Mouse (Mus musculus) limb, embryonic 12.5 days (tissue): ENCODE measurements around the gene Rasal1. TPM values are rescaled to one million over a fixed set of nuclear protein-coding genes. Genes with fewer than 3 reads are reported as not detected.

Source experiments
- ATAC-seq: fragments of 200-750 bp; cut with Nextera tagmentation; 2 replicates; pipeline ENCODE4 v1.8.0; 2017; ENCODE audit warnings: low read depth, moderate TSS enrichment; ENCODE audit not compliant: insufficient number of reproducible peaks, insufficient read depth, low FRiP score, low TSS enrichment
- H3K27ac ChIP-seq: fragments of 300-500 bp; sonication (generic); 2 replicates; pipeline ENCODE4 v1.5.1; 2016; ENCODE audit warnings: mild to moderate bottlenecking, moderate library complexity
- H3K27me3 ChIP-seq: fragments of 300-500 bp; sonication (generic); 2 replicates; pipeline ENCODE4 v1.6.1; 2016; ENCODE audit warnings: mild to moderate bottlenecking, moderate library complexity
- H3K36me3 ChIP-seq: fragments of 300-500 bp; sonication (generic); 2 replicates; pipeline ENCODE4 v1.6.1; 2016; ENCODE audit warnings: mild to moderate bottlenecking, moderate library complexity
- H3K4me1 ChIP-seq: fragments of 300-500 bp; sonication (generic); replicated peaks from 2 replicates; pipeline ENCODE4 v1.6.1; 2016
- H3K4me2 ChIP-seq: fragments of 300-500 bp; sonication (generic); 2 replicates; pipeline ENCODE4 v1.6.1; 2016; ENCODE audit warnings: mild to moderate bottlenecking, moderate library complexity
- H3K4me3 ChIP-seq: fragments of 300-500 bp; sonication (generic); replicated peaks from 2 replicates; pipeline ENCODE4 v1.5.1; 2016; ENCODE audit warnings: mild to moderate bottlenecking
- H3K9ac ChIP-seq: fragments of 300-500 bp; sonication (generic); replicated peaks from 2 replicates; pipeline ENCODE4 v1.6.1; 2016; ENCODE audit warnings: mild to moderate bottlenecking, moderate library complexity
- H3K9me3 ChIP-seq: fragments of 300-500 bp; sonication (generic); 2 replicates; pipeline ENCODE4 v1.6.1; 2016; ENCODE audit warnings: mild to moderate bottlenecking, moderate library complexity
- WGBS: fragments of 180-500 bp; shearing (Covaris S2); methylation state at CpG from one replicate; pipeline ENCODE4 v1.1.7; 2016; 5-methylcytosine and 5-hydroxymethylcytosine counted together
- polyA plus RNA-seq: library from polyadenylated mRNA; unstranded; fragments of >200 nt; fragmentation: Nextera tagmentation; extraction: Ambion mirVana; gene quantifications from 2 replicates; pipeline ENCODE4 v1.2.1, GENCODE M21; 2016

Rasal1 gene
- polyA plus RNA-seq, 1 experiment from 2014 or later: 0.24 TPM

DNA sequence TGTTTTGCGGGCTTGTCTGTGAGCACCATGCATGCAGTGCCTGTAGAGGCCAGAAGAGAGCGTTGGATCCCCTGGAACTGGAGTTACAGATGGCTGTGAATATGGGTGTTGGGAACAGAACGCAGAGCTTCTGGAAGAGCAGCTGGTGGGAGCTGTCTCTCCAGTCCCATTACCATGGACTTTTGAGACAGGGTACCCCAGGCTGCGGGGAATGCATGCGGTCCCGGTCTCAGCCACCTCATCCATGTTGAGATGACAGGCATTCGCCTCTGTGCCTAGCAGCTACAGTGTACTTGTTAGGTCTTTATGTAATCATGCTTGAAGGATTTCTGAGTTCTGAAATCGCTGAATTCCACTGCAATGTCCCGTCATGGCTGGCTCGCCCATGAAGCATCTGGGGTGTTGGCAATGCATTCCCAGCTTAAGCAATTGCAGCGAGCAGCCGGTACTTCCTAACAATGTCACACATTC is 7.7 kb downstream of the Rasal1 start:
- Histone ChIP-seq H3K9me3 (no peaks in the 10 kb centered on the region), H3K4me3 (no peak overlapping the region), H3K4me1 (no peaks in the 10 kb centered on the region), H3K9ac (no peak overlapping the region), H3K36me3 (no peaks in the 10 kb centered on the region), H3K27me3 (peaks cover 56% of the 10 kb centered on the region), H3K4me2 (no peak overlapping the region), H3K27ac (no peak overlapping the region)
- ATAC-seq: no peak
- 85% methylated on average over 12 of the region's 12 CpGs for WGBS

DNA sequence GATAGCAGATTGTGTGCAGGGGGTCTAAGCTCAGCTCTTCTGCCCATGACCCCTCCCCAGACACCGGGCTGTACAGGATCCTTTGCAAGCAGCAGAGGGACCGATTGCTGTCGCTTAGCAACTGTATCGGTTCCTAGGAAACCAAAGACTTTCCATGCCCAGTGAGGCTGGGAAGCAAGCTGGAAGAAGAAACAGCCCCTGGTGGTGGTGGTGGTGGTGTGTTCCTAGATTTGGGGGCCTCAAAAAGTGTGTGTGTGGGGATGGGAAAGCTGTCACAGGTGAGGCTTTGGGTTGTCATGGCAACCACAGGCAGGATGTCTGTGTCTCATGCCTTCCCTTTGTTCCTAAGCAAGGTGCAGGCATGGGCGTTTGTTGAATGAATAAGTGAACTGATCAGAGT is 12.2 kb downstream of the Rasal1 start:
- WGBS: 67% methylated on average over 5 of the region's 5 CpGs
- Histone ChIP-seq H3K4me2 (no peak overlapping the region), H3K4me3 (no peak overlapping the region), H3K9ac (no peak overlapping the region), H3K9me3 (no peaks in the 10 kb centered on the region), H3K27me3 (peaks cover 57% of the 10 kb centered on the region), H3K36me3 (no peaks in the 10 kb centered on the region), H3K27ac (no peak overlapping the region), H3K4me1 (no peaks in the 10 kb centered on the region)
- no peak for ATAC-seq

DNA sequence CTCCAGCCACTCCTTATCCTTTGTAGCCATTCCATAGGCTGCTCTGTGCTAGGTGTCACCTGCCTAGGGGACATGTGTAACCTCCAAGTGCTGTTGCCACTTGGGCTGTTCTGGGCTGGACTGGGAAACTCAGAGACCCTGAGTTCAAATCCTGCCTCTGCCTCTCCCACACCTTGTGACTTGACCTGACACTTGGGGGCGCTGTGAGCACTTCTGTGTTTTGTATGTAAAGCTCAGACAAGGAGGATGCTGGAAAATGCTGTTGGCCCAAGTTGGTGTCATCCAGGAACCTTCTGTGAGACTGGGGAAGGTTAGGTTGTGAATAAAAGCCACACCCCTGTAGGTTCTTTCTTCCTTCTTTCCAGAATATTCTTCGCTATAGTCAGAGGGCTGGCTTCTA is 16.3 kb downstream of the Rasal1 start:
- Histone ChIP-seq H3K9me3 (no peaks in the 10 kb centered on the region), H3K4me1 (no peaks in the 10 kb centered on the region), H3K4me2 (no peak overlapping the region), H3K9ac (no peak overlapping the region), H3K36me3 (no peaks in the 10 kb centered on the region), H3K27ac (no peak overlapping the region), H3K27me3 (peaks cover 61% of the 10 kb centered on the region), H3K4me3 (no peak overlapping the region)
- no peak for ATAC-seq
- WGBS: 56% methylated on average over 2 of the region's 2 CpGs

DNA sequence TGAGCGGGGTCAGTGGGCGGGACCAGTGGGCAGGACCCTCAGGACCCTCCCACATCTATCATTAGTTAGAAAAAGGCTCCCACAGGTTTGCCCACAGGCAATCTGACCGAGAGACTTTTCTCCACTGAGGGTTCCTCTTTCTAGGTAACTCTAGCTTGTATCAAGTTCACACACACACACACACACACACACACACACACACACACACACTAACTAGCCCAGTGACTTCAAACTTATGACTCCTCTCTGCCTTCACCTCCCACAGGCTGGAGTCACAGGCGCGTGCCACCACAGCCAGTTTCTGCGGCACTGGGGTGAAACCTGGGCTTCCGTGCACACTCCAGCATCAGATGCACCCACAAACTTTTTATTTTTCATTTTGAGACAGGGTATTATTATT is 20.1 kb downstream of the Rasal1 start:
- no peak overlapping the region for H3K9ac ChIP-seq
- ATAC-seq: no peak

DNA sequence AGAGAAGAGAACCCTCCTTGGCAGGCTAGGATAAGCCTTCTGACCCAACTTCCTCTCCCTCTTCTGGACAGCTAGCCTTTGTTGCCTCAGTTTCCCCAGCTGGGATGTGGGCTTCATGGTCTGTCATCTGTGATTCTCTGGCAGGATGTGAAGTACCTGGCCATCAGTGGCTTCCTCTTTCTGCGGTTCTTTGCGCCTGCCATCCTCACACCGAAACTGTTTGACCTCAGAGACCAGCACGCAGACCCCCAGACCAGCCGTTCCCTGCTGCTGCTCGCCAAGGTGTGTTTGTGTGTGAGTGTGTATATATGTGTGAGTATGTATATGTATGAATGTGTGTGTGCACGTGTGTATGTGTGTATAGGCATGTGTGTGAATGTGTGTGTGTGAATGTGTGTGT is 21.5 kb downstream of the Rasal1 start:
- ATAC-seq: no peak
- Histone ChIP-seq H3K4me2 (no peak overlapping the region), H3K27me3 (peaks cover 39% of the 10 kb centered on the region)

More for the DNA sequence above, 20.1 kb downstream of the Rasal1 start:
- H3K9me3 ChIP-seq: no peaks in the 10 kb centered on the region
- no peak overlapping the region for H3K27ac ChIP-seq
- H3K36me3 ChIP-seq: no peaks in the 10 kb centered on the region
- no peak overlapping the region for H3K4me3 ChIP-seq
- H3K4me1 ChIP-seq: no peaks in the 10 kb centered on the region
- no peak overlapping the region for H3K4me2 ChIP-seq
- peaks cover 37% of the 10 kb centered on the region for H3K27me3 ChIP-seq
- WGBS: 68% methylated on average over 7 of the region's 7 CpGs

DNA sequence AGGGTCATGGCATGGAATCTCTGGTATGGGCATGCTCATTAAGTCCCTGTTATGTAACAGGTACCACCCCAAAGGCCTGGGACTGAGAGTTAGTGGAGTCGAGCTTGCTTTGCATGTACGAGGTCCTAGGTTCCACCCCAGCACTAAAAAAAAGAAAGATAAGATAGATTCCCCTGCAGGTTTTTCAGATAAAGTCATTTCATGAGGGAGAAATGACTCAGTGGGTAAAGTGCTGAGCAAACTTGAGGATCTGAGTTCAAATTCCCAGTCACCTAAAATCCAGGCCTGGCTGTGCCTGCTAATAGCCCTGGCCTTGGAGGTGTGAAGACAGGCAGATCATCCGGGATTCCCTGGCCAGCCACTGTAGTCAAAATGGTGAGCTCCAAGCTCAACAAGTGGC is 23.3 kb downstream of the Rasal1 start:
- H3K36me3 ChIP-seq: no peaks in the 10 kb centered on the region
- H3K4me3 ChIP-seq: no peak overlapping the region
- 0 out of 2 replicates have a peak, but pooled peaks cover 3% of the 10 kb centered on the region for H3K4me1 ChIP-seq
- no peak for ATAC-seq
- H3K4me2 ChIP-seq: no peak overlapping the region
- WGBS: 70% methylated on average over 3 of the region's 3 CpGs
- H3K9ac ChIP-seq: no peak overlapping the region
- H3K27me3 ChIP-seq: peaks cover 27% of the 10 kb centered on the region
- no peaks in the 10 kb centered on the region for H3K9me3 ChIP-seq
- no peak overlapping the region for H3K27ac ChIP-seq

More for the DNA sequence above, 21.5 kb downstream of the Rasal1 start:
- no peaks in the 10 kb centered on the region for H3K36me3 ChIP-seq
- H3K4me3 ChIP-seq: no peak overlapping the region
- no peak overlapping the region for H3K9ac ChIP-seq
- H3K27ac ChIP-seq: no peak overlapping the region
- H3K4me1 ChIP-seq: 0 out of 2 replicates have a peak, but pooled peaks cover 3% of the 10 kb centered on the region
- H3K9me3 ChIP-seq: no peaks in the 10 kb centered on the region
- WGBS: 85% methylated on average over 7 of the region's 7 CpGs

DNA sequence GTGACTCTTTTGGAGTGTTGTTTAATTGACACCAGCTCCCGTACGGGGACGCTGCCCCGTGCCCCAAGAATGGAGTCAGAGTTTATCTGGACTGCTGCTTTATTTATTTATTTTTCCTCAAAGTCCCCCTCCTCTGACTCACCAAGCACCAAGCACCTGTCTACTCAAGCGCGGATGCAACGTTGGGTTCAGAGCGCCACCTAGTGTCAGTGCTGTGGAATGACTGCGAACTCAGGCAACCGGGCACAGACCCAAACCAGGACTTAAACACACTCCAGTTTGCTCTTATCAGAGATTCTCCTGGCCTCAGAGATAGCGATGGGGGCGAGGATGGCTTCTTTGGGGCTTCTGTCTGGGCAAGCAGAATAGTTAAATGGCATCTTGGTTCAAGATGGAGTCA is 25.0 kb downstream of the Rasal1 start:
- Histone ChIP-seq H3K27ac (no peak overlapping the region), H3K27me3 (peaks cover 14% of the 10 kb centered on the region; the same call in 1 of the 2 replicates), H3K4me2 (no peak overlapping the region), H3K36me3 (no peaks in the 10 kb centered on the region), H3K9me3 (no peaks in the 10 kb centered on the region), H3K9ac (no peak overlapping the region), H3K4me3 (no peak overlapping the region), H3K4me1 (0 out of 2 replicates have a peak, but pooled peaks cover 3% of the 10 kb centered on the region)
- WGBS: 6% methylated on average over 12 of the region's 12 CpGs
- no peak for ATAC-seq

DNA sequence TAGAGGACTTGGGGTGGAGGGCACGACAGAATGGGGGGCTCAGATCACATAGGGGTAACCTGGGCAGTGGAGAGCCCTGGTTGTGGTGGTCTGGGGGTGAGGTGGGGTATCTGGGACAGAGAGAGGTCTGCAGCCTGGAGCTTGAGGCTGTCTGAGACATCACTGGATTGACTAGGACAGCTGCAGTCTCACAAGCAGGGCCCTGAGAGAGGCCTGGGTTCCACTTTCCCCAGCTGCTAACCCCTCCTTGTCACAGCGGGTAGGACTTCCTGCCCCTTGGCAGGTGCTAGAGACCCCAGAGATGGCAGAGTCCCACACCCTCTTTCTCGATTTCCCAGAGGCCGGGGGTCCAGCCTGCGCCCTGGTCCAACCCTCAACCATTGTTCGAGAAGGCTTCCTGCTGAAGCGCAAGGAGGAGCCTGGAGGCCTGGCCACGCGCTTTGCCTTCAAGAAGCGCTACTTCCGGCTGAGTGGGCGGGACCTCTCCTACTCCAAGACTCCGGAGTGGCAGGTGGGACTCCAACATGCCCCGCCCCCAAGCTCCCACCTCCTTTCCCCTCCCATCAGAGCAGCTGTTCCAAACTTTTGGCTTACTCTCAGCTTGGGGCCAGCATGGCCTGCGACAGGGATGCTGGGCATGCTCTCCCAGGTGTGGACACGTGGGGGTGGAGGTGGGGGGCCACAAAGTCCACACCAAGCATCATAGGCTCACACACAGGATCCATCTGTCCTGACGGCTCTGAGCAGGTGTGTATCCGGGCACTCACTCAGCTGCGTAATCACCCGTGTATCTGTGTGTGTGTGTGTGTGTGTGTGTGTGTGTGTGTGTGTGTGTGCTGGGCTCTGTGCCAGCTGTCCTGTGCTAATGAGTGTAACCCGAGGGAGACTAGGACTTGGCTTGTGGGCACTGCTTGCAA is 25.9 kb downstream of the Rasal1 start:
- WGBS: 33% methylated on average over 21 of the region's 21 CpGs
- Histone ChIP-seq H3K4me1 (0 out of 2 replicates have a peak, but pooled peaks cover 6% of the 10 kb centered on the region), H3K36me3 (no peaks in the 10 kb centered on the region), H3K4me3 (no peak overlapping the region), H3K4me2 (no peak overlapping the region), H3K27ac (no peak overlapping the region), H3K9ac (no peak overlapping the region), H3K27me3 (peaks cover 19% of the 10 kb centered on the region; the same call in 1 of the 2 replicates), H3K9me3 (no peaks in the 10 kb centered on the region)
- peak; percentile 35; the same call in 1 of the 2 replicates for ATAC-seq

DNA sequence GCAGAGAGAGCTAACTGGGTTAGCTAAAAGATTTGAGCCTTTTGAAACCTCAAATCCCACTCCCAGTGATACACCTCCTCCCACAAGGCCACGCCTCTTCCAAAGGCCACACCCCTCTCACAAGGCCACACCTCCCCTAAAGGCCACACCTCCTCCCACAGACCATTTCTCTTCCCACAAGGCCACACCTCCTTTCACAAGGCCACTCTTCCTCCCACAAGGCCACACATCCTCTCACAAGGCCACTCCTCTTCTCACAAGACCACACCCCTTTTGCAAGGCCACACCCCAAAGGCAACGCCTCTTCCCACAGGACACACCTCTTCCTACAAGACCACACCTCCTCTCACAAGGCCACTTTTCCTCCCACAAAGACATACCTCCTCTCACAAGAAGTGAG is 28.9 kb downstream of the Rasal1 start:
- 29% methylated on average over 2 of the region's 2 CpGs for WGBS
- no peak for ATAC-seq
- no peak overlapping the region for H3K4me2 ChIP-seq
- no peaks in the 10 kb centered on the region for H3K36me3 ChIP-seq
- no peaks in the 10 kb centered on the region for H3K9me3 ChIP-seq
- H3K4me1 ChIP-seq: peaks cover 21% of the 10 kb centered on the region
- H3K4me3 ChIP-seq: no peak overlapping the region
- no peak overlapping the region for H3K9ac ChIP-seq
- H3K27ac ChIP-seq: no peak overlapping the region
- H3K27me3 ChIP-seq: peaks cover 36% of the 10 kb centered on the region

DNA sequence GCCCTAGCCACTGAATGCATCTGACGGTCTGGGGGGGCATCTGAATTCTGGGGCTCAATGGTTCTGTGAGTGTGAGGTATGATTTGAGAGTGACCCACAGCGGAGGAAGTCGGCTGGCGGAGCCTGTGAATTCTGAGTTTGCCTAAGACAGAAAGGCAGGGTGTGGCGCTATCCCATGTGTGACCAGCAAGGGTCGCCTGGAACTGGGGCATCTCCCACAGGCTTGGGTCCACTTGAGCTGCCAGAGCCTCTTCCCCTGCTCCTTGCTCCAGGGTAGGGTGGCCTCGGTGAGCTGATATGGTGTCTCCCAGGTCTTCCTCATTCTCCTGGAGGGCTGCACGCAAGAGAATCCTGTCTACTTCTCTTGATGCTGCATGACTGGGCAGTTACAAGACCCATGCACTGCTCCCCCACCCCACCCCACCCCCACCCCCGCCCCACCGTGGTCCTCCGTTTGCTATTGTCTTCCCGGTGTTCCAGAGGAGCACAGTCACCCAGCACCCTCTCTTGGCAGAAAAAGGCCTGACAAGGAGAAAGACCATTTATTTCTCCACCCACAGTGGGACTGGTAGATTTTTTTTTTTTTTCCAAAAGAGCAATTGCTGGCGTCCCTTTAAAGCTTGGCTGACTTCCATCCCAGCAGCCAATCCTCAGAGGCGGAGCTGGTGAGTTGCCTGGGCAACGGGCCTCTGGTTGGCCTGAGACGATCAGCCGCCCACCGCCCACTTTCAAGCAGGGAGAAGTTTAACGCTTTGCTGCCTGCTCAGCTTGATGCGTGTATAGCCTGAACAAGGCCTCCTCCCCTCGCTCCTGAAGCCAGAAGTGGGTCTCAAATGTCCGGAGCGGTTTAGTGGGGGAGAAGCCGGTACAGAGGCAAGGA is 31.3 kb downstream of the Rasal1 start:
- 2% methylated on average over 24 of the region's 24 CpGs for WGBS
- peak overlapping the region; percentile 72 for H3K27ac ChIP-seq
- peak overlapping the region; percentile 77 for H3K4me2 ChIP-seq
- H3K4me3 ChIP-seq: peak overlapping the region; percentile 41
- ATAC-seq: peak; percentile 61
- H3K27me3 ChIP-seq: peaks cover 49% of the 10 kb centered on the region
- H3K36me3 ChIP-seq: no peaks in the 10 kb centered on the region
- H3K9me3 ChIP-seq: no peaks in the 10 kb centered on the region
- peak overlapping the region; percentile 52 for H3K9ac ChIP-seq
- peaks cover 27% of the 10 kb centered on the region for H3K4me1 ChIP-seq

DNA sequence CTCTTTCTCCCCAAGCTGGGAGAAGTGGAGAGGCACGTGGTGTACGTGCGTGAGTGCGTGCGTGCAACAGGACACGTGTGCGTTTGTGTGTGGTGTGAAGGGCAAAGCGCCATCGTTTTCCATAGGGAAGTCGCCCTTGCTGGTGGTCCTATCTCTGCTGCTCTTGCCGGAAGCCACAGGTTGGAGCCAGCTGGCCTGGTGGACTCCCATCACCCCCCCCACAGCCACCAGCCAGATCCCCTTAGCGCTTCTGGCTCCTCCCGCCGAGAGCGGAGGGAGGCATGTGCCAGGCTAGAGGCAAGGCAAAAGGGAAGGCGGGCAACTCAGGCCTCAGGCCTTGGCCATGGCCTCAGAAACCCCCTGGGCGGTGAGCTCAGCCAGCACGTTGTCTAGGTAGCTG is 32.3 kb downstream of the Rasal1 start:
- Histone ChIP-seq H3K4me3 (no peak overlapping the region), H3K4me2 (peak overlapping the region; percentile 77; the same call in 1 of the 2 replicates), H3K9me3 (no peaks in the 10 kb centered on the region), H3K9ac (no peak overlapping the region), H3K36me3 (no peaks in the 10 kb centered on the region), H3K27ac (no peak overlapping the region), H3K27me3 (peaks cover 59% of the 10 kb centered on the region), H3K4me1 (peaks cover 26% of the 10 kb centered on the region)
- no peak for ATAC-seq
- 86% methylated on average over 18 of the region's 18 CpGs for WGBS
